Mouse (Mus musculus) myocyte (in vitro differentiated cells): ENCODE measurements at regions not wholly inside any gene's neighbourhood (a gene's known extent, or its start where the extent isn't known, plus 50 kb on each side); places are given as distances from the start of the nearest gene placed in this dataset.

ENCODE experiments used
- CEBPB ChIP-seq: IDR thresholded peaks from 2 replicates; pipeline ENCODE4 v1.6.1; 2011; ENCODE audit warnings: mild to moderate bottlenecking, moderate library complexity; ENCODE audit not compliant: poor library complexity, insufficient read depth, severe bottlenecking
- MAX ChIP-seq: IDR thresholded peaks from one replicate; pipeline ENCODE4 v1.6.1; 2011; ENCODE audit warnings: low read depth, mild to moderate bottlenecking, control low read depth

GRCm38 (mm10) chr12:107125201-107125600, 363.2 kb upstream of the 3110018I06Rik start:
- TF ChIP-seq CEBPB (no peak), MAX (no peak)
